Mouse (Mus musculus) liver, embryonic 14.5 days (tissue): ENCODE measurements around the gene Cdc42ep2. TPM values are rescaled to one million over a fixed set of nuclear protein-coding genes. Genes with fewer than 3 reads are reported as not detected.

Experiments
- ATAC-seq: fragments of 200-750 bp; cut with Nextera tagmentation; 2 replicates; pipeline ENCODE4 v1.8.0; 2017; ENCODE audit warnings: moderate number of reproducible peaks, mild to moderate bottlenecking, moderate library complexity; ENCODE audit not compliant: insufficient read depth
- DNase-seq, 3 experiments: peaks; one replicate each; pipeline ENCODE4 v3.0.0-alpha.2; 2012 to 2013; ENCODE audit warnings: low read depth in 3 of 3, low spot score in 3 of 3
- H3K27ac ChIP-seq: fragments of 300-500 bp; sonication (generic); 2 replicates; pipeline ENCODE4 v1.5.1; 2014; ENCODE audit warnings: moderate library complexity, mild to moderate bottlenecking, control low read depth, inconsistent platforms
- H3K27me3 ChIP-seq: fragments of 300-500 bp; sonication (generic); 2 replicates; pipeline ENCODE4 v1.6.1; 2014; ENCODE audit warnings: mild to moderate bottlenecking, low read length, moderate library complexity; ENCODE audit not compliant: control insufficient read depth, insufficient read depth
- H3K36me3 ChIP-seq: fragments of 300-500 bp; sonication (generic); replicated peaks from 2 replicates; pipeline ENCODE4 v1.6.1; 2014; ENCODE audit warnings: low read depth; ENCODE audit not compliant: control insufficient read depth, insufficient read depth
- H3K4me1 ChIP-seq, 2 experiments: fragments of 200-500 bp in 1 of 2; fragments of 300-500 bp in 1 of 2; sonication (generic) in 1 of 2; replicated peaks; 2 replicates each; pipeline ENCODE4 v1.6.1; 2012 to 2014; ENCODE audit warnings: antibody characterized with exemption in 1 of 2, inconsistent platforms in 1 of 2, low read length in 1 of 2; ENCODE audit not compliant: control insufficient read depth in 2 of 2, insufficient read depth in 2 of 2
- H3K4me2 ChIP-seq: fragments of 300-500 bp; sonication (generic); 2 replicates; pipeline ENCODE4 v1.6.1; 2014; ENCODE audit warnings: low read depth, mild to moderate bottlenecking, control low read depth, moderate library complexity
- H3K4me3 ChIP-seq, 2 experiments: fragments of 200-500 bp in 1 of 2; fragments of 300-500 bp in 1 of 2; sonication (generic) in 1 of 2; 2 replicates each; pipeline ENCODE4 v1.5.1; 2012 to 2014; ENCODE audit warnings: low read depth in 2 of 2, low read length in 2 of 2, mild to moderate bottlenecking in 2 of 2, control low read depth in 1 of 2, inconsistent platforms in 1 of 2, moderate library complexity in 1 of 2; ENCODE audit not compliant: insufficient read depth in 1 of 2
- H3K9ac ChIP-seq: fragments of 300-500 bp; sonication (generic); replicated peaks from 2 replicates; pipeline ENCODE4 v1.6.1; 2014; ENCODE audit warnings: mild to moderate bottlenecking, control low read depth, moderate library complexity
- H3K9me3 ChIP-seq: fragments of 300-500 bp; sonication (generic); 2 replicates; pipeline ENCODE4 v1.6.1; 2016; ENCODE audit warnings: low read length, mixed read lengths; ENCODE audit not compliant: control insufficient read depth
- CTCF ChIP-seq: IDR thresholded peaks from 2 replicates; pipeline ENCODE4 v1.5.1; 2016; ENCODE audit warnings: antibody characterized with exemption, low read depth, control low read depth
- EP300 ChIP-seq: IDR thresholded peaks from 2 replicates; pipeline ENCODE4 v1.6.1; 2016; ENCODE audit warnings: antibody characterized with exemption, low read depth
- WGBS: fragments of 180-500 bp; shearing (Covaris S2); extraction: QIAGEN DNeasy Blood & Tissue Kit; methylation state at CpG from one replicate; pipeline ENCODE4 v1.1.7; 2014; ENCODE audit not compliant: insufficient replicate concordance; 5-methylcytosine and 5-hydroxymethylcytosine counted together
- polyA plus RNA-seq, 2 experiments: library from polyadenylated mRNA; depleted of rRNA in 1 of 2; stranded (reverse) in 1 of 2; unstranded in 1 of 2; fragments of >200 nt; fragmentation: Nextera tagmentation in 1 of 2; extraction: Ambion mirVana in 1 of 2; gene quantifications; 2 replicates each; pipeline versions ENCODE4 v1.2.1 to v1.2.3; 2012 to 2014

The Cdc42ep2 gene
- polyA plus RNA-seq, 2 experiments, result 2.1 to 2.2 TPM

GRCm38 (mm10) chr19:5925311-5925855 is 767 bp upstream of the Cdc42ep2 start:
- Histone ChIP-seq H3K4me2 (peak overlapping the region; percentile 100), H3K4me3 (peak overlapping the region in 1 of 2 experiments; percentile 68; a peak in 2 of 4 replicates), H3K4me1 (peaks cover 34 to 38% of the 10 kb centered on the region in 2 experiments), H3K36me3 (no peaks in the 10 kb centered on the region), H3K27ac (no peak overlapping the region), H3K9me3 (no peaks in the 10 kb centered on the region), H3K27me3 (peaks cover 7% of the 10 kb centered on the region), H3K9ac (no peak overlapping the region)
- ATAC-seq (no peak), DNase-seq (no peak)
- TF ChIP-seq CTCF, result no peak
- TF ChIP-seq EP300, result no peak
- 26% methylated on average over 11 of the region's 11 CpGs for WGBS

GRCm38 (mm10) chr19:5923990-5924712 is 465 bp downstream of the Cdc42ep2 start:
- H3K9me3 ChIP-seq, result no peaks in the 10 kb centered on the region
- peak; percentile 67 to 72 (median 72) for DNase-seq
- ATAC-seq, result peak; percentile 34
- peak overlapping the region; percentile 73 for H3K27ac ChIP-seq
- peak overlapping the region; percentile 68 for H3K4me3 ChIP-seq
- peaks cover 34 to 36% of the 10 kb centered on the region in 2 experiments for H3K4me1 ChIP-seq
- TF ChIP-seq EP300, result no peak
- TF ChIP-seq CTCF, result peak; percentile 90
- peaks cover 7% of the 10 kb centered on the region for H3K27me3 ChIP-seq
- peak overlapping the region; percentile 100 for H3K4me2 ChIP-seq
- under 1% methylated on average over 38 of the region's 38 CpGs for WGBS
- peak overlapping the region; percentile 63 for H3K9ac ChIP-seq
- H3K36me3 ChIP-seq, result no peaks in the 10 kb centered on the region

GRCm38 (mm10) chr19:5922963-5923362 is 1.7 kb downstream of the Cdc42ep2 start:
- Histone ChIP-seq H3K27me3 (peaks cover 7% of the 10 kb centered on the region), H3K9ac (peak overlapping the region; percentile 44), H3K36me3 (no peaks in the 10 kb centered on the region), H3K4me1 (peaks cover 34 to 36% of the 10 kb centered on the region in 2 experiments), H3K4me3 (no peak overlapping the region; a peak in 1 of 4 replicates), H3K4me2 (peak overlapping the region; percentile 100), H3K27ac (peak overlapping the region; percentile 37), H3K9me3 (no peaks in the 10 kb centered on the region)
- TF ChIP-seq CTCF (no peak), EP300 (no peak)
- no peak for ATAC-seq
- no peak for DNase-seq
- WGBS, result 73% methylated on average over 3 of the region's 3 CpGs

GRCm38 (mm10) chr19:5922119-5922942 is 2.3 kb downstream of the Cdc42ep2 start:
- TF ChIP-seq CTCF (no peak), EP300 (peak; percentile 58)
- H3K27ac ChIP-seq, result peak overlapping the region; percentile 37
- H3K36me3 ChIP-seq, result no peaks in the 10 kb centered on the region
- peak overlapping the region; percentile 44 for H3K9ac ChIP-seq
- H3K27me3 ChIP-seq, result peaks cover 7% of the 10 kb centered on the region
- ATAC-seq (peak; percentile 76), DNase-seq (peak; percentile 51 to 73 (median 57))
- H3K4me3 ChIP-seq, result peak overlapping the region; percentile 0 to 30
- peaks cover 34 to 36% of the 10 kb centered on the region in 2 experiments for H3K4me1 ChIP-seq
- no peaks in the 10 kb centered on the region for H3K9me3 ChIP-seq
- peak overlapping the region; percentile 100 for H3K4me2 ChIP-seq
- 16% methylated on average over 15 of the region's 15 CpGs for WGBS
